Mouse (Mus musculus) forelimb bud, embryonic 11.5 days (tissue): ENCODE data around the gene Fbxo17.
A peak's percentile ranks its signal among the peaks of the same experiment; 100 is the strongest.

Source experiments
- DNase-seq: peaks from one replicate; pipeline ENCODE4 v3.0.0-alpha.2; 2012; ENCODE audit warnings: low read depth, low spot score

Fbxo17 gene

GRCm38 (mm10) chr7:28766910-28767309 lies 50.3 kb downstream of the Fbxo17 start:
- no peak for DNase-seq

GRCm38 (mm10) chr7:28767462-28767965 lies 50.9 kb downstream of the Fbxo17 start, which contains the start of gene Nfkbib:
Nfkbib (minus strand) TSS chr7:28767512.
- DNase-seq, result no peak

GRCm38 (mm10) chr7:28769414-28769958 lies 52.9 kb downstream of the Fbxo17 start:
- DNase-seq, result no peak

GRCm38 (mm10) chr7:28770309-28770708 lies 53.7 kb downstream of the Fbxo17 start:
- no peak for DNase-seq

- no peak for DNase-seq
Observed at GRCm38 (mm10) chr7:28771867-28772266, 55.3 kb downstream of the Fbxo17 start.

GRCm38 (mm10) chr7:28773163-28773562 lies 56.6 kb downstream of the Fbxo17 start:
- no peak for DNase-seq

GRCm38 (mm10) chr7:28774164-28774563 lies 57.6 kb downstream of the Fbxo17 start:
- no peak for DNase-seq

GRCm38 (mm10) chr7:28775129-28775528 lies 58.5 kb downstream of the Fbxo17 start:
- no peak for DNase-seq

- no peak for DNase-seq
Observed at GRCm38 (mm10) chr7:28778825-28779224, 62.2 kb downstream of the Fbxo17 start.

GRCm38 (mm10) chr7:28780067-28780658 lies 63.6 kb downstream of the Fbxo17 start:
- DNase-seq, result peak; percentile 86

- DNase-seq, result no peak
Observed at GRCm38 (mm10) chr7:28780857-28781256, 64.3 kb downstream of the Fbxo17 start.

GRCm38 (mm10) chr7:28781261-28781663 lies 64.7 kb downstream of the Fbxo17 start:
- no peak for DNase-seq

GRCm38 (mm10) chr7:28785161-28785560 lies 68.6 kb downstream of the Fbxo17 start:
- DNase-seq, result no peak
